Comparison of ENCODE assay signal across 24 mouse cellular contexts in genomic region chr16:79651162-79651741, GRCm38 (mm10).
DNase-seq lines count a peak whose midpoint lies in the region; ATAC-seq and TF ChIP-seq lines count a peak whose summit lies in the region.
"Had no signal": no experiment of that assay in that cellular context is flagged by ENCODE, and none has a peak within 500 bp of the region (broad histone marks: within the 10 kb centered on the region; RNA-seq: fewer than 3 reads in every experiment).

No protein-coding gene starts in this region.

- 16% methylated on average over 6 of the region's 6 CpGs for WGBS in forebrain, postnatal 0 days
- WGBS in forebrain, embryonic 11.5 days: 80% methylated on average over 6 of the region's 6 CpGs

- no peaks in the 10 kb centered on the region for H3K4me1 ChIP-seq in forebrain, postnatal 0 days (ENCODE audit: insufficient read depth)
- H3K4me1 ChIP-seq in forebrain, embryonic 11.5 days (replicated peaks; ENCODE audit: control insufficient read depth, insufficient read depth, low read length): no peaks in the 10 kb centered on the region
- H3K4me1 ChIP-seq: embryonic facial prominence, embryonic 15.5 days; forebrain, embryonic 10.5 days; heart, embryonic 13.5 days; hindbrain, embryonic 12.5 days had no signal

- DNase-seq in forebrain, postnatal 0 days: peak; percentile 51
- no peak for DNase-seq in forebrain, embryonic 11.5 days (ENCODE audit: low spot score)
- peak; percentile 0 for DNase-seq in left cerebral cortex, adult 11 months (ENCODE audit: low spot score)
- DNase-seq in left cerebral cortex, adult 9 months (ENCODE audit: low spot score in 2 of 2): no peak
- peak; percentile 53 for DNase-seq in brain, adult 2 months (ENCODE audit: low read depth, low spot score)
- peak; percentile 51 for DNase-seq in brain, embryonic 18.5 days (ENCODE audit: low read depth, low spot score)
- DNase-seq in heart, adult 8-10 months (ENCODE audit: low spot score): no peak
- DNase-seq: adrenal gland, postnatal 14 days; cerebellum, adult 11 months; cerebellum, adult 8-10 months; cerebellum, postnatal 14 days; embryo, embryonic 11 days; gastrocnemius, adult 2 months; gastrocnemius, postnatal 25 days; heart, postnatal 36 days had no signal

- H3K36me3 ChIP-seq in forebrain, postnatal 0 days (ENCODE audit: insufficient read depth): no peaks in the 10 kb centered on the region
- H3K36me3 ChIP-seq in forebrain, embryonic 11.5 days (ENCODE audit: control insufficient read depth, insufficient read depth, low read length): no peaks in the 10 kb centered on the region
- H3K36me3 ChIP-seq: embryonic facial prominence, embryonic 15.5 days; forebrain, embryonic 10.5 days; heart, embryonic 13.5 days; hindbrain, embryonic 12.5 days had no signal

- H3K4me3 ChIP-seq in forebrain, postnatal 0 days (ENCODE audit: low read depth, low read length): no peak overlapping the region
- H3K4me3 ChIP-seq in forebrain, embryonic 11.5 days (ENCODE audit: low read depth, low read length): no peak overlapping the region
- H3K4me3 ChIP-seq: embryonic facial prominence, embryonic 15.5 days; erythroblast, embryonic 14.5 days; forebrain, embryonic 10.5 days; gastrocnemius, adult 2 months; heart, embryonic 13.5 days; hindbrain, embryonic 12.5 days had no signal

- no peaks in the 10 kb centered on the region for H3K9me3 ChIP-seq in forebrain, postnatal 0 days (ENCODE audit: low read length)
- no peaks in the 10 kb centered on the region for H3K9me3 ChIP-seq in forebrain, embryonic 11.5 days (ENCODE audit: control insufficient read depth, low read length)
- H3K9me3 ChIP-seq: embryonic facial prominence, embryonic 15.5 days; forebrain, embryonic 10.5 days; heart, embryonic 13.5 days; hindbrain, embryonic 12.5 days had no signal

- peak; percentile 71 for ATAC-seq in forebrain, postnatal 0 days
- ATAC-seq in forebrain, embryonic 11.5 days (replicated peaks; ENCODE audit: low FRiP score): no peak
- ATAC-seq: activated CD4-positive, CD25-positive, alpha-beta regulatory T cell, adult 4 months; intestine, embryonic 16.5 days; Patski had no signal

- H3K4me2 ChIP-seq in forebrain, postnatal 0 days (ENCODE audit: low read depth): no peak overlapping the region
- H3K4me2 ChIP-seq in forebrain, embryonic 11.5 days (ENCODE audit: low read depth, low read length, severe bottlenecking): no peak overlapping the region
- H3K4me2 ChIP-seq: embryonic facial prominence, embryonic 15.5 days; heart, embryonic 13.5 days; hindbrain, embryonic 12.5 days had no signal

- TF ChIP-seq CTCF in forebrain, postnatal 0 days (IDR thresholded peaks at IDR 0.05; ENCODE audit: low read depth): no peak

- H3K27ac ChIP-seq in forebrain, postnatal 0 days (ENCODE audit: low read depth, low read length): no peak overlapping the region
- H3K27ac ChIP-seq in forebrain, embryonic 11.5 days (ENCODE audit: low read depth, low read length): no peak overlapping the region
- H3K27ac ChIP-seq: embryonic facial prominence, embryonic 15.5 days; forebrain, embryonic 10.5 days; gastrocnemius, adult 2 months; heart, embryonic 13.5 days; hindbrain, embryonic 12.5 days had no signal

- no peaks in the 10 kb centered on the region for H3K27me3 ChIP-seq in forebrain, postnatal 0 days (ENCODE audit: insufficient read depth, low read length)
- no peaks in the 10 kb centered on the region for H3K27me3 ChIP-seq in forebrain, embryonic 11.5 days (ENCODE audit: control insufficient read depth, insufficient read depth, low read length)
- H3K27me3 ChIP-seq: CH12.LX; embryonic facial prominence, embryonic 15.5 days; heart, embryonic 13.5 days; hindbrain, embryonic 12.5 days; Patski had no signal

- no peak overlapping the region for H3K9ac ChIP-seq in forebrain, postnatal 0 days
- no peak overlapping the region for H3K9ac ChIP-seq in forebrain, embryonic 11.5 days (ENCODE audit: low read length)
- H3K9ac ChIP-seq: embryonic facial prominence, embryonic 15.5 days; heart, embryonic 13.5 days; hindbrain, embryonic 12.5 days had no signal

Comparison
In these comparisons a context has a peak if more than half of its experiments do, and no peak if none do; other contexts are left out.
1. DNase-seq: peak in forebrain, postnatal 0 days (single experiment), left cerebral cortex, adult 11 months (single experiment), brain, adult 2 months (single experiment) and brain, embryonic 18.5 days (single experiment); none in forebrain, embryonic 11.5 days (single experiment), left cerebral cortex, adult 9 months (0 of 2) and heart, adult 8-10 months (single experiment).